Mouse (Mus musculus) kidney, embryonic 14.5 days (tissue): ENCODE measurements around the gene Zfp668. TPM values are rescaled to one million over a fixed set of nuclear protein-coding genes. Genes with fewer than 3 reads are reported as not detected.

Source experiments
- polyA plus RNA-seq: library from polyadenylated mRNA; unstranded; fragments of >200 nt; fragmentation: Nextera tagmentation; extraction: Ambion mirVana; gene quantifications from 2 replicates; pipeline ENCODE4 v1.2.1, GENCODE M21; 2014

Gene Zfp668
- polyA plus RNA-seq, 1 experiment from 2014 or later = 21.9 TPM

Other genes with a start within 250 kb of the Zfp668 start
- gene Bcl7c, start 167.9 kb downstream of the Zfp668 start, polyA plus RNA-seq = 65.9 and 79.1 TPM in 2 replicates
- 17.5 and 23.7 TPM in 2 replicates for gene Ctf1, start 164.1 kb downstream of the Zfp668 start, polyA plus RNA-seq
- gene Ctf2, start 144.7 kb downstream of the Zfp668 start, polyA plus RNA-seq = 0.43 and 0.55 TPM in 2 replicates
- 6.2 and 10.0 TPM in 2 replicates for gene Fbxl19, start 132.3 kb downstream of the Zfp668 start, polyA plus RNA-seq
- 12.9 and 19.7 TPM in 2 replicates for gene Orai3, start 107.0 kb downstream of the Zfp668 start, polyA plus RNA-seq
- gene Setd1a, start 100.2 kb downstream of the Zfp668 start, polyA plus RNA-seq = 32.6 and 34.7 TPM in 2 replicates
- not detected in 2 replicates for gene Gm49388, start 91.2 kb downstream of the Zfp668 start, polyA plus RNA-seq
- 18.0 and 18.7 TPM in 2 replicates for gene Hsd3b7, start 76.2 kb downstream of the Zfp668 start, polyA plus RNA-seq
- 22.1 and 34.3 TPM in 2 replicates for gene Stx4a, start 52.5 kb downstream of the Zfp668 start, polyA plus RNA-seq
- 2.6 and 4.4 TPM in 2 replicates for gene Stx1b, start 52.3 kb downstream of the Zfp668 start, polyA plus RNA-seq
- 13.7 and 20.2 TPM in 2 replicates for gene Zfp646, start 607 bp downstream of the Zfp668 start, polyA plus RNA-seq
- 0.73 and 0.77 TPM in 2 replicates for gene Prss53, start 14.1 kb upstream of the Zfp668 start, polyA plus RNA-seq
- not detected in 2 replicates for gene Gm21974, start 18.6 kb upstream of the Zfp668 start, polyA plus RNA-seq
- 125 and 156 TPM in 2 replicates for gene Vkorc1, start 18.8 kb upstream of the Zfp668 start, polyA plus RNA-seq
- 152 and 155 TPM in 2 replicates for gene Bckdk, start 27.3 kb upstream of the Zfp668 start, polyA plus RNA-seq
- gene Kat8, start 35.7 kb upstream of the Zfp668 start, polyA plus RNA-seq = 37.2 and 48.9 TPM in 2 replicates
- 44.7 and 47.1 TPM in 2 replicates for gene Prss8, start 53.3 kb upstream of the Zfp668 start, polyA plus RNA-seq
- 12.1 and 12.4 TPM in 2 replicates for gene Prss36, start 69.9 kb upstream of the Zfp668 start, polyA plus RNA-seq
- 62.7 and 77.7 TPM in 2 replicates for gene Fus, start 90.6 kb upstream of the Zfp668 start, polyA plus RNA-seq
- gene Pycard, start 117.0 kb upstream of the Zfp668 start, polyA plus RNA-seq = 39.5 and 47.3 TPM in 2 replicates
- gene Trim72, start 127.1 kb upstream of the Zfp668 start, polyA plus RNA-seq = 0.14 TPM in 1 of 2 replicates, not detected in the other
- 0.14 and 0.54 TPM in 2 replicates for gene Itgam, start 185.8 kb upstream of the Zfp668 start, polyA plus RNA-seq
- not detected in 2 replicates for gene Gm49368, start 185.9 kb upstream of the Zfp668 start, polyA plus RNA-seq